In the genomic region with DNA sequence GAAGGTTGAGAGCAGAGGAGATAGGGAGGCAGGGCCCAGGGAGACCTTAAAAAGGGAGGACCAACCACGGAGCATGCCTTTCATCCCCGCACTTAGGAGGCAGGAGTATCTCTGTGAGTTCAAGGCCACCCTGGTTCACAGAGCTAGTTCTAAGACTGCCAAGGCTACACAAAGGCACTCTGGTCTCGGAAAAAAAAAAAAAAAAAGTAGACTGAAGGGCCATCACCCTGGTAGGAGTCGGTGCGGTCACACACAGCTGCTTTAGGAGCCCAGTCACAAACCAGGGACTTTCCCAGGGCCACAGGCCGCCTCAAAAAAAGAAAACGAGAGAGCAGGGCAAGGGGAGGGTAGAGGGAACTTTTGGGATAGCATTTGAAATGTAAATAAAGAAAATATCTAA, we compare ENCODE assay signal across 12 mouse cellular contexts. TPM values are rescaled to one million over a fixed set of nuclear protein-coding genes. Genes with fewer than 3 reads are reported as not detected.
A peak's percentile ranks its signal among the peaks of the same experiment; 100 is the strongest.
DNase-seq lines count a peak whose midpoint lies in the region; ATAC-seq and TF ChIP-seq lines count a peak whose summit lies in the region.
"Had no signal": no experiment of that assay in that cellular context is flagged by ENCODE, and none has a peak within 500 bp of the region (broad histone marks: within the 10 kb centered on the region; RNA-seq: fewer than 3 reads in every experiment).

No protein-coding gene starts in this region.

- no peak overlapping the region for H3K4me2 ChIP-seq in stomach, embryonic 14.5 days (replicated peaks; ENCODE audit: low read depth, low read length)
- no peak overlapping the region for H3K4me2 ChIP-seq in hindbrain, embryonic 13.5 days
- H3K4me2 ChIP-seq: heart, embryonic 15.5 days; kidney, embryonic 15.5 days; liver, embryonic 15.5 days had no signal

- H3K27ac ChIP-seq in embryonic facial prominence, embryonic 10.5 days (replicated peaks): 0 out of 2 replicates have a peak overlapping the region, but pooled peaks have one; percentile 2
- peak overlapping the region; percentile 39; the same call in 1 of the 2 replicates for H3K27ac ChIP-seq in stomach, embryonic 14.5 days (ENCODE audit: low read length)
- H3K27ac ChIP-seq in hindbrain, embryonic 13.5 days: no peak overlapping the region
- H3K27ac ChIP-seq: heart, embryonic 15.5 days; hindbrain, postnatal 0 days; kidney, embryonic 15.5 days; liver, embryonic 15.5 days had no signal

- H3K4me3 ChIP-seq in E14TG2a.4 (replicated peaks; ENCODE audit: low read length): 0 out of 2 replicates have a peak overlapping the region, but pooled peaks have one; percentile 17
- no peak overlapping the region for H3K4me3 ChIP-seq in embryonic facial prominence, embryonic 10.5 days
- no peak overlapping the region for H3K4me3 ChIP-seq in stomach, embryonic 14.5 days (ENCODE audit: low read depth, low read length)
- no peak overlapping the region for H3K4me3 ChIP-seq in hindbrain, embryonic 13.5 days
- H3K4me3 ChIP-seq: heart, embryonic 15.5 days; kidney, embryonic 15.5 days; liver, embryonic 15.5 days; megakaryocyte, embryonic 14.5 days had no signal

- no peaks in the 10 kb centered on the region for H3K9me3 ChIP-seq in E14TG2a.4 (ENCODE audit: low read length)
- H3K9me3 ChIP-seq in embryonic facial prominence, embryonic 10.5 days: no peaks in the 10 kb centered on the region
- H3K9me3 ChIP-seq in stomach, embryonic 14.5 days (ENCODE audit: control insufficient read depth, low read depth, low read length): no peaks in the 10 kb centered on the region
- H3K9me3 ChIP-seq in hindbrain, embryonic 13.5 days: no peaks in the 10 kb centered on the region
- H3K9me3 ChIP-seq: heart, embryonic 15.5 days; kidney, embryonic 15.5 days; liver, embryonic 15.5 days; megakaryocyte, embryonic 14.5 days had no signal

- peaks cover 72% of the 10 kb centered on the region for H3K36me3 ChIP-seq in E14TG2a.4 (ENCODE audit: insufficient read depth, low read length)
- no peaks in the 10 kb centered on the region for H3K36me3 ChIP-seq in embryonic facial prominence, embryonic 10.5 days (replicated peaks)
- H3K36me3 ChIP-seq in stomach, embryonic 14.5 days (ENCODE audit: control insufficient read depth, insufficient read depth, low read length): no peaks in the 10 kb centered on the region
- H3K36me3 ChIP-seq in hindbrain, embryonic 13.5 days: no peaks in the 10 kb centered on the region

- peak; percentile 26 for DNase-seq in ovary, adult 18-20 months (ENCODE audit: low spot score)
- no peak for DNase-seq in ovary, postnatal 10 days (ENCODE audit: low spot score)
- no peak for DNase-seq in embryonic facial prominence, embryonic 10.5 days (ENCODE audit: low spot score)
- no peak for DNase-seq in heart, postnatal 36 days

- intact Hi-C loops in heart, postnatal 36 days (cut with DNase I): no loop called here

- H3K27me3 ChIP-seq in E14TG2a.4 (ENCODE audit: insufficient read depth, low read length): no peaks in the 10 kb centered on the region
- H3K27me3 ChIP-seq in embryonic facial prominence, embryonic 10.5 days (replicated peaks; ENCODE audit: low read depth, poor library complexity, severe bottlenecking): 0 out of 2 replicates have a peak, but pooled peaks cover under 1% of the 10 kb centered on the region
- no peaks in the 10 kb centered on the region for H3K27me3 ChIP-seq in stomach, embryonic 14.5 days (ENCODE audit: control insufficient read depth, insufficient read depth, low read length)
- no peaks in the 10 kb centered on the region for H3K27me3 ChIP-seq in hindbrain, embryonic 13.5 days
- H3K27me3 ChIP-seq: heart, embryonic 15.5 days; kidney, embryonic 15.5 days; liver, embryonic 15.5 days; megakaryocyte, embryonic 14.5 days had no signal

- no peak for ATAC-seq in stomach, embryonic 14.5 days (ENCODE audit: insufficient number of reproducible peaks, insufficient read depth, low FRiP score, low read depth)
- no peak for ATAC-seq in hindbrain, embryonic 13.5 days (ENCODE audit: low FRiP score)
- ATAC-seq: hindbrain, postnatal 0 days had no signal

- H3K9ac ChIP-seq in stomach, embryonic 14.5 days (replicated peaks; ENCODE audit: low read depth, low read length): no peak overlapping the region
- no peak overlapping the region for H3K9ac ChIP-seq in hindbrain, embryonic 13.5 days
- H3K9ac ChIP-seq: heart, embryonic 15.5 days; kidney, embryonic 15.5 days; liver, embryonic 15.5 days had no signal

- TF ChIP-seq CTCF in E14TG2a.4 (conservative IDR thresholded peaks at IDR 0.05; ENCODE audit: low read length): no peak

- peaks cover 78% of the 10 kb centered on the region for H3K4me1 ChIP-seq in E14TG2a.4 (replicated peaks; ENCODE audit: low read depth, low read length)
- H3K4me1 ChIP-seq in embryonic facial prominence, embryonic 10.5 days: peaks cover 13% of the 10 kb centered on the region; the same call in 1 of the 2 replicates
- H3K4me1 ChIP-seq in stomach, embryonic 14.5 days (ENCODE audit: control insufficient read depth, insufficient read depth, low read length): no peaks in the 10 kb centered on the region
- H3K4me1 ChIP-seq in hindbrain, embryonic 13.5 days (replicated peaks): no peaks in the 10 kb centered on the region; the same call in 1 of the 2 replicates
- H3K4me1 ChIP-seq: heart, embryonic 15.5 days had no signal

- 75% methylated on average over 7 of the region's 7 CpGs for WGBS in embryonic facial prominence, embryonic 10.5 days
- 64% methylated on average over 7 of the region's 7 CpGs for WGBS in stomach, embryonic 14.5 days
- 77% methylated on average over 7 of the region's 7 CpGs for WGBS in hindbrain, embryonic 13.5 days

RNA-seq across cellular contexts. Expression of a gene that starts 9.3 kb away (rescaled TPM):
- 7.7 and 8.4 TPM in 2 replicates for polyA plus RNA-seq in embryonic facial prominence, embryonic 10.5 days (2016; fragmentation: Nextera tagmentation; extraction: Ambion mirVana)
- polyA plus RNA-seq in stomach, embryonic 14.5 days (2014; fragmentation: Nextera tagmentation; extraction: Ambion mirVana): 17.4 and 18.4 TPM in 2 replicates
- polyA plus RNA-seq in hindbrain, embryonic 13.5 days (2015; fragmentation: Nextera tagmentation; extraction: Ambion mirVana): 4.5 and 4.7 TPM in 2 replicates
- total RNA-seq in heart, postnatal 36 days (2021): 1 to 10 TPM; 7.7 to 7.8 TPM
